Comparison of ENCODE assay signal across 17 mouse cellular contexts in the genomic region with DNA sequence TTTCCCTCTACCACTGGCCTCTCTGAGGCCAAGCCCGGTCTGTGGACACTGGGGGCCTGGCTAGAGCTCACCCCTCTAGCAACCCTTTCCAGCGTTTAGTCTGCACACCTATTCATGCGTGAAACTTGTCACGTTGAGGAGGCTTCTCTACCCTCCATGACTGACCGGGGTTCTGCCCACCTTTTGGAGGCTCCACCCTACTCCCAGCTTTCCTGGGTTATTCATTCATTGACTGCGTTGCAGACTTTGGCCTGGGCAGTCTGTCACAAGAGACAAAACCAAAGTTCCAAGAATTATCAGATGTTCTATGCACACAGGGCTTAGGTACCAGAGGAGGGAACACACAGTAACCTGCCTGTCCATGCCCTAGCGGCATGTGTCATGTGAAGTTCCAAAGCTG. TPM values are rescaled to one million over a fixed set of nuclear protein-coding genes. Genes with fewer than 3 reads are reported as not detected.
DNase-seq lines count a peak whose midpoint lies in the region; ATAC-seq and TF ChIP-seq lines count a peak whose summit lies in the region.
"Had no signal": no experiment of that assay in that cellular context is flagged by ENCODE, and none has a peak within 500 bp of the region (broad histone marks: within the 10 kb centered on the region; RNA-seq: fewer than 3 reads in every experiment).

No protein-coding gene starts in this region.

- peak; percentile 81 for ATAC-seq in liver, postnatal 0 days
- ATAC-seq in activated CD4-positive, CD25-positive, alpha-beta regulatory T cell, adult 4 months = no peak
- ATAC-seq: forebrain, embryonic 15.5 days had no signal

- peaks cover 87% of the 10 kb centered on the region for H3K4me1 ChIP-seq in liver, postnatal 0 days (ENCODE audit: insufficient read depth)

- peak; percentile 74 for TF ChIP-seq EP300 in liver, postnatal 0 days (IDR thresholded peaks at IDR 0.05; ENCODE audit: low read depth)

- peak overlapping the region; percentile 52 for H3K9ac ChIP-seq in liver, postnatal 0 days (replicated peaks)
- H3K9ac ChIP-seq: forebrain, embryonic 15.5 days had no signal

- DNase-seq in gastrocnemius, adult 2 months = no peak
- no peak for DNase-seq in gastrocnemius, adult 18-20 months (ENCODE audit: low spot score)
- DNase-seq in kidney, adult 18-20 months = peak; percentile 76
- DNase-seq in kidney, postnatal 14 days = peak; percentile 81
- peak; percentile 58 for DNase-seq in liver, postnatal 0 days
- DNase-seq in left cerebral cortex, adult 9 months (ENCODE audit: low spot score in 2 of 2) = no peak
- no peak for DNase-seq in right cerebral cortex, postnatal 25 days
- DNase-seq: adrenal gland, postnatal 25 days; gastrocnemius, postnatal 10 days; layer of hippocampus, adult 9-11 months; lung, adult 18-20 months; lung, postnatal 4 days; right cerebral cortex, postnatal 14 days had no signal

- H3K27me3 ChIP-seq in liver, postnatal 0 days (ENCODE audit: insufficient read depth, low read length) = no peaks in the 10 kb centered on the region
- H3K27me3 ChIP-seq: forebrain, embryonic 15.5 days had no signal

- 75% methylated on average over 7 of the region's 7 CpGs for WGBS in liver, postnatal 0 days (ENCODE audit: insufficient replicate concordance)

- intact Hi-C loops in gastrocnemius, adult 2 months (cut with DNase I) = loop anchor here (5.0 kb wide), 1 partner anchor 177 kb away; no protein-coding TSS in a partner anchor

- H3K36me3 ChIP-seq in liver, postnatal 0 days (replicated peaks; ENCODE audit: insufficient read depth, low read length) = peaks cover 70% of the 10 kb centered on the region
- H3K36me3 ChIP-seq: forebrain, embryonic 15.5 days had no signal

- TF ChIP-seq CTCF in gastrocnemius, adult 2 months (IDR thresholded peaks at IDR 0.05) = no peak
- no peak for TF ChIP-seq CTCF in liver, postnatal 0 days (IDR thresholded peaks at IDR 0.05; ENCODE audit: low read depth)

- no peaks in the 10 kb centered on the region for H3K9me3 ChIP-seq in liver, postnatal 0 days (ENCODE audit: low read length)
- H3K9me3 ChIP-seq: forebrain, embryonic 15.5 days; heart, embryonic 10.5 days; hindbrain, embryonic 10.5 days had no signal

- H3K4me2 ChIP-seq in liver, postnatal 0 days (ENCODE audit: low read depth, low read length) = peak overlapping the region; percentile 47
- H3K4me2 ChIP-seq: forebrain, embryonic 15.5 days had no signal

- no peak overlapping the region for H3K4me3 ChIP-seq in gastrocnemius, adult 2 months
- H3K4me3 ChIP-seq in liver, postnatal 0 days (ENCODE audit: low read depth, low read length) = 0 out of 2 replicates have a peak overlapping the region, but pooled peaks have one; percentile 3
- H3K4me3 ChIP-seq: forebrain, embryonic 15.5 days; heart, embryonic 10.5 days; hindbrain, embryonic 10.5 days had no signal

- H3K27ac ChIP-seq in gastrocnemius, adult 2 months = peak overlapping the region; percentile 13; the same call in 1 of the 2 replicates
- peak overlapping the region; percentile 90 for H3K27ac ChIP-seq in liver, postnatal 0 days (ENCODE audit: low read depth)
- H3K27ac ChIP-seq: forebrain, embryonic 15.5 days; hindbrain, embryonic 10.5 days had no signal

RNA-seq across cellular contexts. Expression of gene Hs6st1, which starts 6.8 kb away (rescaled TPM):
- total RNA-seq in gastrocnemius, adult 2 months (2021) = 10 to 100 TPM; 20.7 to 22.0 TPM
- 10 to 100 TPM; 19.7 to 22.0 TPM for total RNA-seq in gastrocnemius, adult 18-20 months (2021)
- 12.8 and 13.3 TPM in 2 replicates for polyA plus RNA-seq in liver, postnatal 0 days (2015; fragmentation: Nextera tagmentation; extraction: Ambion mirVana)
- polyA plus RNA-seq in activated CD4-positive, CD25-positive, alpha-beta regulatory T cell, adult 4 months (2017; shearing (Covaris generic)) = 1 to 10 TPM; 2.8 to 3.8 TPM

Comparison
In these comparisons a context has a peak if more than half of its experiments do, and no peak if none do; other contexts are left out.
1. DNase-seq: peak in kidney, adult 18-20 months (single experiment), kidney, postnatal 14 days (single experiment) and liver, postnatal 0 days (single experiment); none in gastrocnemius, adult 2 months (single experiment), gastrocnemius, adult 18-20 months (single experiment), left cerebral cortex, adult 9 months (0 of 2) and right cerebral cortex, postnatal 25 days (single experiment).